Mouse (Mus musculus) E14TG2a.4 (cell line): ENCODE results near the gene Ddx25.

Experiments
- CTCF ChIP-seq: conservative IDR thresholded peaks from 2 replicates; pipeline ENCODE4 v1.5.1; 2014; ENCODE audit warnings: low read length
- NANOG ChIP-seq: IDR thresholded peaks from 2 replicates; pipeline ENCODE4 v1.6.1; 2014; ENCODE audit warnings: borderline replicate concordance, low read length, mixed read lengths
- POU5F1 ChIP-seq: IDR thresholded peaks from 2 replicates; pipeline ENCODE4 v1.6.1; 2014; ENCODE audit warnings: low read length, borderline replicate concordance

DNA sequence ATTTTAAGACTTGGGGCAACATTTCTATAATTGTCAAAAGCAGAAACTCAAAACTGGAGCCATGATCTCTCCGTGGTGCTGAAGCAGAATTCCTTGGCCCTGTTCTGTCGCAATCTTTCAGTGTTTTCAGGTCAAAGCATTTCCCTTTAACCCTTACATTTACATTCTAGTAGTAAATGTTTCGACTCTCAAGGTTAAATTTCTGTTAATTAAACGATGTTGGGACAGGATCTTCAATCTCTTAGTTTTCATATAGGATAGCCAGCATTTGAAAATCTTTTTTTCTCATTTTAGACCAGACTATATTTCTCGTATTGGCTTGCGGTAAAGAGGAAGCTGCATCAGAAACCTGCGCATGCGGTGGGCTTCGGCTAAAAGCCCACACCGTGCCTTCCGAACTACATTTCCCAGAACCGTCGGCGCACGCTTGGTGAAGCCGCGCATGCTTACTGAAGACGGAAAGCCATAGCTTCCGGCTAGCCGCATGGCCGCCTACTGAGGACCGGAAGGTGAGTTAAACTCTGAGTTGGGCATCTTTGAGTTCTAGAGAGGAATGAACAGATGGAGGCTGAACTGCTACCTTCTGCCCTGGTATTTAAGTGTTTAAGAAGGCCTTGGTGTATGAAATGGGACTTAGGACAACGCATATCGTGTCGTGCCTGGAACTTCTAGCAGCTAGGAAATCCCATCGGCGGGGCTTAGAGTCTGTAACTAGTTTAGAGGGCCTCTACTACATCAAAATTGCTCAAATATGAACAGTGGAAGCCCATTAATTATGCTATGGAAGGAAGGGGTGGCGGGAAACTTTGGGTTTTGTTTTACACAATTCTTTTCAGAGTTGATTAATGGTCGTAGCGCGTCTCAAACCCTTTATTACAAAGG, 922 bp upstream of the Ddx25 start:
- TF ChIP-seq CTCF (no peak), NANOG (no peak), POU5F1 (no peak)
